Mouse (Mus musculus) activated CD4-positive, CD25-positive, alpha-beta regulatory T cell (primary cell): ENCODE measurements around the gene Efcab11. TPM values are rescaled to one million over a fixed set of nuclear protein-coding genes. Genes with fewer than 3 reads are reported as not detected.

Experiments used
- polyA plus RNA-seq, 2 experiments: library from polyadenylated mRNA; unstranded; fragments of 100-300 nt; shearing (Covaris generic); gene quantifications; one replicate each; pipeline ENCODE4 v1.2.1; 2017

Gene Efcab11
- polyA plus RNA-seq = 1 to 10 TPM; 1.7 to 3.8 TPM

DNA sequence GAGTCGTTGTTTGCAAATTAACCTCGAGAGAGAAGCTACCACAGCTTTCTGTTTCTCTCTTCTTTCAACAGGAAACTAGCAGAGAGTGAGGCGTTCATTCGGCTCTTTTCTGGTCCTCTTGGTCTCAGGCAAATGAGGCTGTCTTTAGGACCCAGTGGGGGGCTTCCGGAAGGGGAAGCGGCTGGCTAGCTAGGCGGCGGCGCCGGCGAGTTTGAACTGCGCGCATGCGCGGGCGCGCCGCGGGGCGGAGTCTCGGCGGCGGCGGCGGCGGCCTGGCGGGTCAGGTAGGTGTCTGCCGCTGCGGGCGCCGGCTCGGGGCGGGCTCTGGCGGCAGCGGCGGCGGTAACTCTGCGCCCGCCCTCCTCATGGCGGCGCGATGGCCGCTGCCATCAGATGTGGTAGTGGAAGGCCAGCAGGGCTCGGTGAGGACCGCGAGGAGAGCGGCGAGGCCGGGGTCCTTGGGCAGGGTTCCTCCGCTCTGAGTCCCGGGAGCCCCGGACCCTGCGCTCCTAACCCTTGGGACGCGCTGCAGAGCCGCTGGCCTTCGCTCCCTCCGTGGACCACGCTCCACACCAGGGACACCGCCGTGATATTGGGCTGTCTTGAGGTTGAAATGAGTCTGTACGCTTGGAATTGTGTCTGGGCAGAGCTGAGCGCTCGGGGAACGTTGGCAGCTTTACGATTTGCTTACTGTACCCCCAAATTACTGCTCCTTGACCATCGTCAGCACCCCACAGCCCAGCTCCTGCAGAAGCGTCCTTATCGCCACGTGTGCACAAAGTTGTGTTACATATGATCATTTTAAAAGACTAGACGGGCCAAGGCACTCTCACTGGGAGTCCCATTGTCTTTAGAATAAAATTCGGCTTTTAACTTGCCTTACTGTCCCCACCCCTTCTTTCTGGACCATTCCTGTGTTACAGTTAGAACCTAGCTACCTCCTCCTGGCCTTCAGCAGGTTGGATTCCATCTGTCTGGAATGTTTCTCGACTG, at the start of gene Efcab11, which contains the start of gene Tdp1:
Efcab11 (minus strand) TSS at position 171 of the 993 bp plus-strand sequence.
Tdp1 (plus strand) TSS at position 249 of the 993 bp plus-strand sequence.

Other genes starting within 250 kb of the Efcab11 start
- 10 to 100 TPM; 22.3 to 28.0 TPM for gene Tdp1, start 78 bp upstream of the Efcab11 start, polyA plus RNA-seq
- gene Kcnk13, start 80.1 kb upstream of the Efcab11 start, polyA plus RNA-seq = under 1 TPM in 1 of 2 experiments, not detected in 1; 0.68 TPM
- 100 to 1,000 TPM; 154 to 178 TPM for gene Psmc1, start 225.7 kb upstream of the Efcab11 start, polyA plus RNA-seq